Mouse (Mus musculus): ENCODE results near the gene Fzd5. TPM values are rescaled to one million over a fixed set of nuclear protein-coding genes. Genes with fewer than 3 reads are reported as not detected.

Fzd5 gene
- 1 to 10 TPM; 3.9 to 4.4 (median 4.3) TPM for total RNA-seq (2022)

- DNase-seq (ENCODE audit: low spot score): peak; percentile 87
Observed at GRCm38 (mm10) chr1:64737502-64738179, at the start of gene Fzd5. TSS of gene Fzd5 (minus strand) at chr1:64737751.

GRCm38 (mm10) chr1:64779863-64780262 lies 42.3 kb upstream of the Fzd5 start:
- no peak for DNase-seq (ENCODE audit: low spot score)

- no peak for DNase-seq (ENCODE audit: low spot score)
Observed at GRCm38 (mm10) chr1:64779415-64779814, 41.9 kb upstream of the Fzd5 start.

GRCm38 (mm10) chr1:64773305-64773704 lies 35.8 kb upstream of the Fzd5 start:
- no peak for DNase-seq (ENCODE audit: low spot score)

GRCm38 (mm10) chr1:64770169-64770568 lies 32.6 kb upstream of the Fzd5 start:
- no peak for DNase-seq (ENCODE audit: low spot score)

GRCm38 (mm10) chr1:64761646-64762045 lies 24.1 kb upstream of the Fzd5 start:
- no peak for DNase-seq (ENCODE audit: low spot score)

- DNase-seq (ENCODE audit: low spot score): no peak
Observed at GRCm38 (mm10) chr1:64757766-64758165, 20.2 kb upstream of the Fzd5 start.

GRCm38 (mm10) chr1:64757254-64757653 lies 19.7 kb upstream of the Fzd5 start:
- DNase-seq (ENCODE audit: low spot score): no peak

GRCm38 (mm10) chr1:64756640-64757030 lies 19.1 kb upstream of the Fzd5 start:
- peak; percentile 17 for DNase-seq (ENCODE audit: low spot score)

GRCm38 (mm10) chr1:64755971-64756639 lies 18.6 kb upstream of the Fzd5 start:
- DNase-seq (ENCODE audit: low spot score): no peak

- no peak for DNase-seq (ENCODE audit: low spot score)
Observed at GRCm38 (mm10) chr1:64754658-64755057, 17.1 kb upstream of the Fzd5 start.

GRCm38 (mm10) chr1:64753668-64754067 lies 16.1 kb upstream of the Fzd5 start:
- DNase-seq (ENCODE audit: low spot score): no peak

GRCm38 (mm10) chr1:64753109-64753508 lies 15.6 kb upstream of the Fzd5 start:
- DNase-seq (ENCODE audit: low spot score): peak; percentile 64

GRCm38 (mm10) chr1:64744616-64745015 lies 7.1 kb upstream of the Fzd5 start:
- no peak for DNase-seq (ENCODE audit: low spot score)

- no peak for DNase-seq (ENCODE audit: low spot score)
Observed at GRCm38 (mm10) chr1:64742741-64743408, 5.3 kb upstream of the Fzd5 start.

- DNase-seq (ENCODE audit: low spot score): no peak
Observed at GRCm38 (mm10) chr1:64738661-64739082, 1.1 kb upstream of the Fzd5 start.

- no peak for DNase-seq (ENCODE audit: low spot score)
Observed at GRCm38 (mm10) chr1:64738180-64738555, 617 bp upstream of the Fzd5 start.

GRCm38 (mm10) chr1:64736681-64737501 lies 660 bp downstream of the Fzd5 start:
- DNase-seq (ENCODE audit: low spot score): no peak

GRCm38 (mm10) chr1:64735781-64736680 lies 1.5 kb downstream of the Fzd5 start:
- no peak for DNase-seq (ENCODE audit: low spot score)

- DNase-seq (ENCODE audit: low spot score): no peak
Observed at GRCm38 (mm10) chr1:64734771-64735750, 2.5 kb downstream of the Fzd5 start.

All from heart, adult 8-10 months (tissue).